Mouse (Mus musculus): ENCODE results near the gene Akirin2. TPM values are rescaled to one million over a fixed set of nuclear protein-coding genes. Genes with fewer than 3 reads are reported as not detected.

Gene Akirin2
- polyA plus RNA-seq, 1 experiment from 2014 or later = 35.3 TPM

GRCm38 (mm10) chr4:34551098-34551809 lies 517 bp downstream of the Akirin2 start:
- under 1% methylated on average over 48 of the region's 50 CpGs for WGBS
- H3K4me2 ChIP-seq (ENCODE audit: low read length) = peak overlapping the region; percentile 84
- H3K27me3 ChIP-seq (replicated peaks; ENCODE audit: control insufficient read depth, insufficient read depth, low read length) = no peaks in the 10 kb centered on the region
- peak overlapping the region; percentile 88 for H3K9ac ChIP-seq (ENCODE audit: low read depth, low read length)
- no peaks in the 10 kb centered on the region for H3K36me3 ChIP-seq (ENCODE audit: control insufficient read depth, insufficient read depth, low read length)
- peak overlapping the region; percentile 96 for H3K27ac ChIP-seq (ENCODE audit: low read depth, low read length)
- H3K4me3 ChIP-seq (ENCODE audit: low read length) = peak overlapping the region; percentile 75
- ATAC-seq = peak; percentile 50
- peaks cover 8% of the 10 kb centered on the region; the same call in 1 of the 2 replicates for H3K4me1 ChIP-seq (ENCODE audit: control insufficient read depth, insufficient read depth, low read depth, low read length)
- H3K9me3 ChIP-seq (ENCODE audit: control insufficient read depth, low read length) = no peaks in the 10 kb centered on the region

- Histone ChIP-seq H3K9ac (ENCODE audit: low read depth, low read length) (peak overlapping the region; percentile 88), H3K4me1 (ENCODE audit: control insufficient read depth, insufficient read depth, low read depth, low read length) (peaks cover 12% of the 10 kb centered on the region; the same call in 1 of the 2 replicates), H3K4me2 (ENCODE audit: low read length) (peak overlapping the region; percentile 84), H3K4me3 (ENCODE audit: low read length) (peak overlapping the region; percentile 75), H3K9me3 (ENCODE audit: control insufficient read depth, low read length) (no peaks in the 10 kb centered on the region), H3K27ac (ENCODE audit: low read depth, low read length) (no peak overlapping the region), H3K36me3 (ENCODE audit: control insufficient read depth, insufficient read depth, low read length) (no peaks in the 10 kb centered on the region), H3K27me3 (replicated peaks; ENCODE audit: control insufficient read depth, insufficient read depth, low read length) (no peaks in the 10 kb centered on the region)
- ATAC-seq = no peak
- 17% methylated on average over 3 of the region's 3 CpGs for WGBS
These were observed 1.2 kb downstream of the Akirin2 start for GRCm38 (mm10) chr4:34551966-34552365.

- H3K9me3 ChIP-seq (ENCODE audit: control insufficient read depth, low read length) = no peaks in the 10 kb centered on the region
- 39% methylated on average over 1 of the region's 1 CpGs for WGBS
- H3K4me2 ChIP-seq (ENCODE audit: low read length) = no peak overlapping the region; the same call in 1 of the 2 replicates
- no peaks in the 10 kb centered on the region for H3K27me3 ChIP-seq (replicated peaks; ENCODE audit: control insufficient read depth, insufficient read depth, low read length)
- ATAC-seq = no peak
- H3K27ac ChIP-seq (ENCODE audit: low read depth, low read length) = no peak overlapping the region
- no peak overlapping the region for H3K4me3 ChIP-seq (ENCODE audit: low read length)
- H3K9ac ChIP-seq (ENCODE audit: low read depth, low read length) = no peak overlapping the region
- peaks cover 12% of the 10 kb centered on the region; the same call in 1 of the 2 replicates for H3K4me1 ChIP-seq (ENCODE audit: control insufficient read depth, insufficient read depth, low read depth, low read length)
- no peaks in the 10 kb centered on the region for H3K36me3 ChIP-seq (ENCODE audit: control insufficient read depth, insufficient read depth, low read length)
These were observed 3.9 kb downstream of the Akirin2 start for GRCm38 (mm10) chr4:34554596-34554995.

- Histone ChIP-seq H3K36me3 (ENCODE audit: control insufficient read depth, insufficient read depth, low read length) (no peaks in the 10 kb centered on the region), H3K4me2 (ENCODE audit: low read length) (no peak overlapping the region), H3K4me1 (ENCODE audit: control insufficient read depth, insufficient read depth, low read depth, low read length) (peaks cover 12% of the 10 kb centered on the region; the same call in 1 of the 2 replicates), H3K27me3 (replicated peaks; ENCODE audit: control insufficient read depth, insufficient read depth, low read length) (no peaks in the 10 kb centered on the region), H3K27ac (ENCODE audit: low read depth, low read length) (no peak overlapping the region), H3K9ac (ENCODE audit: low read depth, low read length) (no peak overlapping the region), H3K4me3 (ENCODE audit: low read length) (no peak overlapping the region), H3K9me3 (ENCODE audit: control insufficient read depth, low read length) (no peaks in the 10 kb centered on the region)
- no peak for ATAC-seq
- 92% methylated on average over 3 of the region's 3 CpGs for WGBS
These were observed 4.9 kb downstream of the Akirin2 start for GRCm38 (mm10) chr4:34555604-34556003.

- Histone ChIP-seq H3K4me3 (ENCODE audit: low read length) (no peak overlapping the region), H3K4me1 (ENCODE audit: control insufficient read depth, insufficient read depth, low read depth, low read length) (peaks cover 12% of the 10 kb centered on the region; the same call in 1 of the 2 replicates), H3K36me3 (ENCODE audit: control insufficient read depth, insufficient read depth, low read length) (no peaks in the 10 kb centered on the region), H3K27ac (ENCODE audit: low read depth, low read length) (no peak overlapping the region), H3K9me3 (ENCODE audit: control insufficient read depth, low read length) (no peaks in the 10 kb centered on the region), H3K27me3 (replicated peaks; ENCODE audit: control insufficient read depth, insufficient read depth, low read length) (no peaks in the 10 kb centered on the region), H3K9ac (ENCODE audit: low read depth, low read length) (no peak overlapping the region), H3K4me2 (ENCODE audit: low read length) (no peak overlapping the region)
- ATAC-seq = no peak
These were observed 5.4 kb downstream of the Akirin2 start for GRCm38 (mm10) chr4:34556183-34556582.

GRCm38 (mm10) chr4:34560971-34561370 lies 10.2 kb downstream of the Akirin2 start:
- H3K9ac ChIP-seq (ENCODE audit: low read depth, low read length) = no peak overlapping the region
- ATAC-seq = no peak
- WGBS = 52% methylated on average over 4 of the region's 4 CpGs
- no peak overlapping the region for H3K4me3 ChIP-seq (ENCODE audit: low read length)
- no peak overlapping the region for H3K27ac ChIP-seq (ENCODE audit: low read depth, low read length)
- H3K36me3 ChIP-seq (ENCODE audit: control insufficient read depth, insufficient read depth, low read length) = peaks cover 4% of the 10 kb centered on the region; the same call in 1 of the 2 replicates
- H3K4me2 ChIP-seq (ENCODE audit: low read length) = no peak overlapping the region
- H3K27me3 ChIP-seq (replicated peaks; ENCODE audit: control insufficient read depth, insufficient read depth, low read length) = no peaks in the 10 kb centered on the region
- H3K9me3 ChIP-seq (ENCODE audit: control insufficient read depth, low read length) = no peaks in the 10 kb centered on the region
- 0 out of 2 replicates have a peak, but pooled peaks cover 4% of the 10 kb centered on the region for H3K4me1 ChIP-seq (ENCODE audit: control insufficient read depth, insufficient read depth, low read depth, low read length)

- no peaks in the 10 kb centered on the region for H3K4me1 ChIP-seq (ENCODE audit: control insufficient read depth, insufficient read depth, low read depth, low read length)
- no peak overlapping the region for H3K4me3 ChIP-seq (ENCODE audit: low read length)
- peaks cover 28% of the 10 kb centered on the region for H3K36me3 ChIP-seq (ENCODE audit: control insufficient read depth, insufficient read depth, low read length)
- no peak overlapping the region for H3K9ac ChIP-seq (ENCODE audit: low read depth, low read length)
- WGBS = 89% methylated on average over 6 of the region's 6 CpGs
- H3K4me2 ChIP-seq (ENCODE audit: low read length) = no peak overlapping the region
- H3K27me3 ChIP-seq (replicated peaks; ENCODE audit: control insufficient read depth, insufficient read depth, low read length) = no peaks in the 10 kb centered on the region
- ATAC-seq = no peak
- H3K9me3 ChIP-seq (ENCODE audit: control insufficient read depth, low read length) = no peaks in the 10 kb centered on the region
- no peak overlapping the region for H3K27ac ChIP-seq (ENCODE audit: low read depth, low read length)
These were observed 15.5 kb downstream of the Akirin2 start for GRCm38 (mm10) chr4:34566226-34566625.

GRCm38 (mm10) chr4:34572876-34573275 lies 22.1 kb downstream of the Akirin2 start:
- H3K9ac ChIP-seq (ENCODE audit: low read depth, low read length) = no peak overlapping the region
- H3K27ac ChIP-seq (ENCODE audit: low read depth, low read length) = no peak overlapping the region
- no peak for ATAC-seq
- no peak overlapping the region for H3K4me3 ChIP-seq (ENCODE audit: low read length)
- peaks cover 47% of the 10 kb centered on the region for H3K36me3 ChIP-seq (ENCODE audit: control insufficient read depth, insufficient read depth, low read length)
- H3K9me3 ChIP-seq (ENCODE audit: control insufficient read depth, low read length) = no peaks in the 10 kb centered on the region
- no peak overlapping the region for H3K4me2 ChIP-seq (ENCODE audit: low read length)
- 86% methylated on average over 2 of the region's 2 CpGs for WGBS
- H3K27me3 ChIP-seq (replicated peaks; ENCODE audit: control insufficient read depth, insufficient read depth, low read length) = no peaks in the 10 kb centered on the region
- H3K4me1 ChIP-seq (ENCODE audit: control insufficient read depth, insufficient read depth, low read depth, low read length) = no peaks in the 10 kb centered on the region

GRCm38 (mm10) chr4:34577028-34577427 lies 26.3 kb downstream of the Akirin2 start:
- Histone ChIP-seq H3K4me1 (ENCODE audit: control insufficient read depth, insufficient read depth, low read depth, low read length) (no peaks in the 10 kb centered on the region), H3K27ac (ENCODE audit: low read depth, low read length) (no peak overlapping the region), H3K36me3 (ENCODE audit: control insufficient read depth, insufficient read depth, low read length) (peaks cover 41% of the 10 kb centered on the region), H3K27me3 (replicated peaks; ENCODE audit: control insufficient read depth, insufficient read depth, low read length) (no peaks in the 10 kb centered on the region), H3K9ac (ENCODE audit: low read depth, low read length) (no peak overlapping the region), H3K9me3 (ENCODE audit: control insufficient read depth, low read length) (no peaks in the 10 kb centered on the region), H3K4me3 (ENCODE audit: low read length) (no peak overlapping the region), H3K4me2 (ENCODE audit: low read length) (no peak overlapping the region)
- 93% methylated on average over 2 of the region's 2 CpGs for WGBS
- no peak for ATAC-seq
